Mouse (Mus musculus) heart, embryonic 14.5 days (tissue): ENCODE results near the gene Patz1. TPM values are rescaled to one million over a fixed set of nuclear protein-coding genes. Genes with fewer than 3 reads are reported as not detected.

ENCODE experiments used
- ATAC-seq: fragments of 200-750 bp; cut with Nextera tagmentation; 2 replicates; pipeline ENCODE4 v1.8.0; 2017; ENCODE audit warnings: low read depth, moderate TSS enrichment; ENCODE audit not compliant: insufficient number of reproducible peaks, insufficient read depth, low FRiP score
- H3K27ac ChIP-seq, 2 experiments: fragments of 200-500 bp in 1 of 2; fragments of 300-500 bp in 1 of 2; sonication (generic) in 1 of 2; replicated peaks in 1 of 2; 2 replicates each; pipeline ENCODE4 v1.5.1; 2012 to 2014; ENCODE audit warnings: low read depth in 2 of 2, low read length in 2 of 2, control low read depth in 1 of 2, mild to moderate bottlenecking in 1 of 2, mixed read lengths in 1 of 2; ENCODE audit not compliant: control insufficient read depth in 1 of 2, insufficient read depth in 1 of 2
- H3K27me3 ChIP-seq: fragments of 300-500 bp; sonication (generic); 2 replicates; pipeline ENCODE4 v1.6.1; 2014; ENCODE audit warnings: mild to moderate bottlenecking, low read length, control low read depth; ENCODE audit not compliant: control insufficient read depth, insufficient read depth
- H3K36me3 ChIP-seq: fragments of 300-500 bp; sonication (generic); 2 replicates; pipeline ENCODE4 v1.6.1; 2014; ENCODE audit warnings: mild to moderate bottlenecking, control low read depth, low read length, mixed read lengths; ENCODE audit not compliant: control insufficient read depth, insufficient read depth
- H3K4me1 ChIP-seq, 2 experiments: fragments of 200-500 bp in 1 of 2; fragments of 300-500 bp in 1 of 2; sonication (generic) in 1 of 2; 2 replicates each; pipeline ENCODE4 v1.6.1; 2012 to 2014; ENCODE audit warnings: low read length in 2 of 2, control low read depth in 1 of 2, mixed read lengths in 1 of 2; ENCODE audit not compliant: control insufficient read depth in 2 of 2, insufficient read depth in 2 of 2
- H3K4me2 ChIP-seq: fragments of 300-500 bp; sonication (generic); 2 replicates; pipeline ENCODE4 v1.6.1; 2014; ENCODE audit warnings: mild to moderate bottlenecking, low read length
- H3K4me3 ChIP-seq, 2 experiments: fragments of 200-500 bp in 1 of 2; fragments of 300-500 bp in 1 of 2; sonication (generic) in 1 of 2; 2 replicates each; pipeline ENCODE4 v1.5.1; 2012 to 2014; ENCODE audit warnings: low read length in 2 of 2, mild to moderate bottlenecking in 2 of 2, control low read depth in 1 of 2, low read depth in 1 of 2, moderate library complexity in 1 of 2; ENCODE audit not compliant: control insufficient read depth in 1 of 2, insufficient read depth in 1 of 2
- H3K9ac ChIP-seq: fragments of 300-500 bp; sonication (generic); 2 replicates; pipeline ENCODE4 v1.6.1; 2014; ENCODE audit warnings: mild to moderate bottlenecking, low read length
- H3K9me3 ChIP-seq: fragments of 300-500 bp; sonication (generic); 2 replicates; pipeline ENCODE4 v1.6.1; 2016; ENCODE audit warnings: low read length, control low read depth; ENCODE audit not compliant: control insufficient read depth
- WGBS: fragments of 180-500 bp; shearing (Covaris S2); extraction: QIAGEN DNeasy Blood & Tissue Kit; methylation state at CpG from one replicate; pipeline ENCODE4 v1.1.7; 2014; 5-methylcytosine and 5-hydroxymethylcytosine counted together
- polyA plus RNA-seq: library from polyadenylated mRNA; unstranded; fragments of >200 nt; fragmentation: Nextera tagmentation; extraction: Ambion mirVana; gene quantifications from 2 replicates; pipeline ENCODE4 v1.2.1, GENCODE M21; 2014

The Patz1 gene
- polyA plus RNA-seq, 1 experiment from 2014 or later: 23.7 TPM

DNA sequence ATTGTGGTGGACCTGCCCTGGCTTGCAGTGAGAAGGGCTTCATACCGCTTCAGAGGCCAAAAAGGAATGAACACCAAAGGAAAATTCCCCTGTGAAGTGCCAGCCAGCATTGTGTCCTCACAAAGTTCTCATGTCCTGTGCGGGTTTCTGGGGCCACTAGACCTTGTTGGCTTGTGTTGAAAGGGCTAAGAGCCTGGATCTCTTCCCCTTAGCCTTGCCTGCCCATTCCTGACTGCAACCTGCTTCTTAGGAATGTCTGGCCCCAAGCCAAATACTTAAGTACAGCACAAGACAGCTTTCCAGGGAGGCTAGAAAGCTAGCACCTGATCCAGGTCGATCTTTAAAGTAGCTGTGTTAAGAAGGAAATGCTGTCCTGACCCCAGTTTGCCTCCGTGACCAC, 14.1 kb downstream of the Patz1 start:
- H3K9ac ChIP-seq: peak overlapping the region; percentile 27; the same call in 1 of the 2 replicates
- peak overlapping the region; percentile 32 to 56; a peak in 3 of 4 replicates for H3K27ac ChIP-seq
- no peaks in the 10 kb centered on the region for H3K27me3 ChIP-seq
- peaks cover 8 to 12% of the 10 kb centered on the region in 2 experiments for H3K4me1 ChIP-seq
- WGBS: 57% methylated on average over 4 of the region's 4 CpGs
- no peaks in the 10 kb centered on the region for H3K9me3 ChIP-seq
- H3K36me3 ChIP-seq: peaks cover 99% of the 10 kb centered on the region
- ATAC-seq: no peak
- H3K4me3 ChIP-seq: no peak overlapping the region
- no peak overlapping the region for H3K4me2 ChIP-seq

- H3K27ac ChIP-seq: no peak overlapping the region
- no peaks in the 10 kb centered on the region for H3K27me3 ChIP-seq
- H3K9me3 ChIP-seq: no peaks in the 10 kb centered on the region
- WGBS: 90% methylated on average over 4 of the region's 4 CpGs
- H3K9ac ChIP-seq: no peak overlapping the region
- H3K4me1 ChIP-seq: peaks cover 8 to 12% of the 10 kb centered on the region in 2 experiments
- peaks cover 100% of the 10 kb centered on the region for H3K36me3 ChIP-seq
- H3K4me2 ChIP-seq: no peak overlapping the region
- ATAC-seq: no peak
- no peak overlapping the region for H3K4me3 ChIP-seq
These were observed 17.1 kb downstream of the Patz1 start for GRCm38 (mm10) chr11:3305821-3306220.

- H3K27ac ChIP-seq: no peak overlapping the region
- H3K9me3 ChIP-seq: no peaks in the 10 kb centered on the region
- H3K36me3 ChIP-seq: peaks cover 97% of the 10 kb centered on the region
- no peak overlapping the region for H3K9ac ChIP-seq
- WGBS: 93% methylated on average over 3 of the region's 3 CpGs
- ATAC-seq: no peak
- H3K27me3 ChIP-seq: no peaks in the 10 kb centered on the region
- peaks cover 2 to 4% of the 10 kb centered on the region in 2 experiments; a peak in 3 of 4 replicates for H3K4me1 ChIP-seq
- no peak overlapping the region for H3K4me3 ChIP-seq
- H3K4me2 ChIP-seq: no peak overlapping the region
These were observed 19.2 kb downstream of the Patz1 start for GRCm38 (mm10) chr11:3307875-3308274.

- WGBS: 83% methylated on average over 4 of the region's 4 CpGs
- Histone ChIP-seq H3K27ac (no peak overlapping the region), H3K9me3 (no peaks in the 10 kb centered on the region), H3K36me3 (peaks cover 77% of the 10 kb centered on the region), H3K4me2 (no peak overlapping the region), H3K9ac (no peak overlapping the region), H3K4me1 (peaks cover 0 to 2% of the 10 kb centered on the region in 2 experiments; a peak in 2 of 4 replicates), H3K27me3 (no peaks in the 10 kb centered on the region), H3K4me3 (no peak overlapping the region)
- ATAC-seq: no peak
These were observed 21.2 kb downstream of the Patz1 start for GRCm38 (mm10) chr11:3309884-3310283.

DNA sequence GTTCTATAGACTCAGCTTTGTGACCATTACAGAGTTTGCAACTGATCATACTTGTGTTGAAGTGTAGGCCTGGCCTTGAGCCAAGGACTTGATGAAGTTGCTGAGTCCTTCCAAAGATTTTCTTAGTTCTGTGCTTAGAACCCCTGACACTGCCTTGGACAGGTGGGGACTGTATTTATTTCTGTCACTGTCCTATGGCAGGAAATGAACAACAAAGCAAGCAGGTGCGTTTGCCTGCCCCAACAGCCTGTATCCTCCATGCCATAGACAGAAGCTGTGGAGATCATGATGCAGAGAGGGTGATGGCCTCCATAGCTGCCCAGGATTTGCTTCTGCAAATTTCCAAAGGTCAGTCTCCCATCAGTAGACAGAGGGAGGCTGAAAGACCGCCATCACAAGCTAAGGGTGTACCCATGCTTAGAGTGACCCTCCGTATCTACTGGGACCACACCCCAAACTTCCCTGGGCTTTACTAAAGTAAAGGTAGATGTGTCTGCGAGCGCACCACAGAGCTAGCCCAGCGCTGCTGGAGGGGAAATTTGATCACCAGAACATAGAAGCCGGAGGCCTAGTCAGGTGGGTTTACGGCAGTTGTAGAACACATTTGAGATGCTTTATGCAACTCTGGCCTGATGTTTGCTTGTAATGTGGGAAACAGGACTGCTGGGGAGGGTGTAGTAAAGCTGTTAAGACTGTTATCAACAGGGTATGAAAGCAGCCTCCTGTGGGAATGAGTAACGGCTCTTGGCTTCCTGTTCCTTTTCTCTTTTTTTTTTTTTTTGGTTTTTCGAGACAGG, 22.3 kb downstream of the Patz1 start:
- Histone ChIP-seq H3K4me3 (no peak overlapping the region), H3K9me3 (no peaks in the 10 kb centered on the region), H3K4me2 (no peak overlapping the region), H3K36me3 (peaks cover 66% of the 10 kb centered on the region), H3K9ac (no peak overlapping the region), H3K4me1 (peaks cover 0 to 2% of the 10 kb centered on the region in 2 experiments; a peak in 2 of 4 replicates), H3K27me3 (no peaks in the 10 kb centered on the region), H3K27ac (no peak overlapping the region)
- 86% methylated on average over 9 of the region's 10 CpGs for WGBS
- peak; percentile 27; the same call in 1 of the 2 replicates for ATAC-seq

DNA sequence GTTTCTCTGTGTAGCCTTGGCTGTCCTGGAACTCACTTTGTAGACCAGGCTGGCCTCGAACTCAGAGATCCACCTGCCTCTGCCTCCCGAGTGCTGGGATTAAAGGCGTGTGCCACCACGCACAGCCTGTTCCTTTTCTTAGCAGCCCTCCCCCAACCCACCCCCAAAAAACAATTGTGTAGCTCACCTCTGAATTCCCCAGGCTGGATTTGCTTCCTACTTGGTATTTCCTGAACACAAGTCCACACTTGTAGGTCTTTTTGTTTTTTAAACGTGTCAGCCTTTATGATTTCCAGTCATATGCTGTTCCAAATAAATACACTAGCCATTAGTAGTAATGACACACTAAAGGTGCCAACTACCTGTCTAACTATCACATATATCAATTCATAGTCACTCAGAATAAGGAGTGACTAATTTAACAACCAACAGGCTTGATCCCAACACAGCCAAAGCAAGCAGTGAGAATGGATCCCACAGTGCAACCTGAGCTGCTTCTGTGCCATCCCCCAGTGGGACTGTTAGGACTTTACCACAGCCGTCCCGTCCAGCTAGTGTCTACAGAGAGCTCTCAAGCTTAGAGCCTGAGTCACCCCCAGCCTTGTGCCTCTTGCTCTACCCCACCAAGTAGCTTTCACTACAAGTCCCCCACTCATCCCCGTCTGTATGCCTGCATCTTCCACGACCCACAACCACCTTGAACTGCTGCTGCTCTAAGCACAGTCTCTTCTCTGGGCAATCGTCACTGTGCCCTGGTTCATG, 23.1 kb downstream of the Patz1 start:
- no peak for ATAC-seq
- Histone ChIP-seq H3K4me1 (peaks cover 0 to 2% of the 10 kb centered on the region in 2 experiments; a peak in 2 of 4 replicates), H3K27ac (no peak overlapping the region), H3K4me3 (no peak overlapping the region), H3K9me3 (no peaks in the 10 kb centered on the region), H3K4me2 (no peak overlapping the region), H3K36me3 (peaks cover 58% of the 10 kb centered on the region), H3K9ac (no peak overlapping the region), H3K27me3 (no peaks in the 10 kb centered on the region)
- WGBS: 76% methylated on average over 9 of the region's 10 CpGs

GRCm38 (mm10) chr11:3313294-3313693, 24.6 kb downstream of the Patz1 start:
- Histone ChIP-seq H3K4me1 (peaks cover 0 to 2% of the 10 kb centered on the region in 2 experiments; a peak in 2 of 4 replicates), H3K4me2 (no peak overlapping the region), H3K9ac (no peak overlapping the region), H3K27me3 (no peaks in the 10 kb centered on the region), H3K36me3 (peaks cover 43% of the 10 kb centered on the region), H3K9me3 (no peaks in the 10 kb centered on the region), H3K4me3 (no peak overlapping the region), H3K27ac (no peak overlapping the region)
- ATAC-seq: no peak
- 96% methylated on average over 1 of the region's 1 CpGs for WGBS
